Mouse (Mus musculus): ENCODE results near the gene Olfr106-ps. TPM values are rescaled to one million over a fixed set of nuclear protein-coding genes. Genes with fewer than 3 reads are reported as not detected.

Gene Olfr106-ps
- not detected for polyA plus RNA-seq (2014; fragmentation: Illumina TruSeq; extraction: RNeasy Lipid Tissue Mini Kit (QIAGEN cat#74804); ENCODE audit: low read depth, low replicate concordance)

GRCm38 (mm10) chr17:37390093-37390492 is at the start of gene Olfr106-ps:
Gene Olfr106-ps (plus strand): TSS chr17:37390393.

GRCm38 (mm10) chr17:37359282-37359681 is 30.9 kb upstream of the Olfr106-ps start, which contains the start of gene Olfr104-ps:
Gene Olfr104-ps (plus strand): TSS chr17:37359582.

GRCm38 (mm10) chr17:37378733-37379132 is 11.5 kb upstream of the Olfr106-ps start, which contains the start of gene Olfr105-ps:
Gene Olfr105-ps (plus strand): TSS chr17:37379033.

GRCm38 (mm10) chr17:37398926-37399325 is 8.7 kb downstream of the Olfr106-ps start, which contains the start of gene Olfr107:
Gene Olfr107 (plus strand): TSS chr17:37399226.

GRCm38 (mm10) chr17:37445180-37445579 is 55.0 kb downstream of the Olfr106-ps start, which contains the start of gene Olfr108:
Gene Olfr108 (plus strand): TSS chr17:37445480.

Other genes with a start within 250 kb of the Olfr106-ps start
- gene Olfr93, start 228.9 kb upstream of the Olfr106-ps start, polyA plus RNA-seq (2014; fragmentation: Illumina TruSeq; extraction: RNeasy Lipid Tissue Mini Kit (QIAGEN cat#74804); ENCODE audit: low read depth, low replicate concordance), result not detected
- gene Ubd, start 196.5 kb upstream of the Olfr106-ps start, polyA plus RNA-seq (2014; fragmentation: Illumina TruSeq; extraction: RNeasy Lipid Tissue Mini Kit (QIAGEN cat#74804); ENCODE audit: low read depth, low replicate concordance), result not detected
- gene Olfr94, start 189.4 kb upstream of the Olfr106-ps start, polyA plus RNA-seq (2014; fragmentation: Illumina TruSeq; extraction: RNeasy Lipid Tissue Mini Kit (QIAGEN cat#74804); ENCODE audit: low read depth, low replicate concordance), result not detected
- gene Olfr95, start 177.3 kb upstream of the Olfr106-ps start, polyA plus RNA-seq (2014; fragmentation: Illumina TruSeq; extraction: RNeasy Lipid Tissue Mini Kit (QIAGEN cat#74804); ENCODE audit: low read depth, low replicate concordance), result not detected
- gene Olfr96, start 170.2 kb upstream of the Olfr106-ps start, polyA plus RNA-seq (2014; fragmentation: Illumina TruSeq; extraction: RNeasy Lipid Tissue Mini Kit (QIAGEN cat#74804); ENCODE audit: low read depth, low replicate concordance), result not detected
- gene Olfr97, start 153.1 kb upstream of the Olfr106-ps start, polyA plus RNA-seq (2014; fragmentation: Illumina TruSeq; extraction: RNeasy Lipid Tissue Mini Kit (QIAGEN cat#74804); ENCODE audit: low read depth, low replicate concordance), result not detected
- not detected for gene Olfr98, start 126.6 kb upstream of the Olfr106-ps start, polyA plus RNA-seq (2014; fragmentation: Illumina TruSeq; extraction: RNeasy Lipid Tissue Mini Kit (QIAGEN cat#74804); ENCODE audit: low read depth, low replicate concordance)
- gene H2-M3, start 120.2 kb upstream of the Olfr106-ps start, polyA plus RNA-seq (2014; fragmentation: Illumina TruSeq; extraction: RNeasy Lipid Tissue Mini Kit (QIAGEN cat#74804); ENCODE audit: low read depth, low replicate concordance), result 0.58 TPM
- gene Olfr99, start 106.9 kb upstream of the Olfr106-ps start, polyA plus RNA-seq (2014; fragmentation: Illumina TruSeq; extraction: RNeasy Lipid Tissue Mini Kit (QIAGEN cat#74804); ENCODE audit: low read depth, low replicate concordance), result not detected
- gene Olfr101, start 86.1 kb upstream of the Olfr106-ps start, polyA plus RNA-seq (2014; fragmentation: Illumina TruSeq; extraction: RNeasy Lipid Tissue Mini Kit (QIAGEN cat#74804); ENCODE audit: low read depth, low replicate concordance), result not detected
- not detected for gene Olfr102, start 73.3 kb upstream of the Olfr106-ps start, polyA plus RNA-seq (2014; fragmentation: Illumina TruSeq; extraction: RNeasy Lipid Tissue Mini Kit (QIAGEN cat#74804); ENCODE audit: low read depth, low replicate concordance)
- gene Olfr103, start 50.7 kb upstream of the Olfr106-ps start, polyA plus RNA-seq (2014; fragmentation: Illumina TruSeq; extraction: RNeasy Lipid Tissue Mini Kit (QIAGEN cat#74804); ENCODE audit: low read depth, low replicate concordance), result not detected
- gene Olfr104-ps, start 30.8 kb upstream of the Olfr106-ps start, polyA plus RNA-seq (2014; fragmentation: Illumina TruSeq; extraction: RNeasy Lipid Tissue Mini Kit (QIAGEN cat#74804); ENCODE audit: low read depth, low replicate concordance), result not detected
- not detected for gene Olfr105-ps, start 11.4 kb upstream of the Olfr106-ps start, polyA plus RNA-seq (2014; fragmentation: Illumina TruSeq; extraction: RNeasy Lipid Tissue Mini Kit (QIAGEN cat#74804); ENCODE audit: low read depth, low replicate concordance)
- not detected for gene Olfr107, start 8.8 kb downstream of the Olfr106-ps start, polyA plus RNA-seq (2014; fragmentation: Illumina TruSeq; extraction: RNeasy Lipid Tissue Mini Kit (QIAGEN cat#74804); ENCODE audit: low read depth, low replicate concordance)
- gene Olfr108, start 55.1 kb downstream of the Olfr106-ps start, polyA plus RNA-seq (2014; fragmentation: Illumina TruSeq; extraction: RNeasy Lipid Tissue Mini Kit (QIAGEN cat#74804); ENCODE audit: low read depth, low replicate concordance), result not detected
- not detected for gene Olfr109, start 68.5 kb downstream of the Olfr106-ps start, polyA plus RNA-seq (2014; fragmentation: Illumina TruSeq; extraction: RNeasy Lipid Tissue Mini Kit (QIAGEN cat#74804); ENCODE audit: low read depth, low replicate concordance)
- 0.52 TPM for gene H2-M2, start 93.2 kb downstream of the Olfr106-ps start, polyA plus RNA-seq (2014; fragmentation: Illumina TruSeq; extraction: RNeasy Lipid Tissue Mini Kit (QIAGEN cat#74804); ENCODE audit: low read depth, low replicate concordance)
- gene Olfr110, start 102.1 kb downstream of the Olfr106-ps start, polyA plus RNA-seq (2014; fragmentation: Illumina TruSeq; extraction: RNeasy Lipid Tissue Mini Kit (QIAGEN cat#74804); ENCODE audit: low read depth, low replicate concordance), result not detected
- not detected for gene Olfr111, start 117.6 kb downstream of the Olfr106-ps start, polyA plus RNA-seq (2014; fragmentation: Illumina TruSeq; extraction: RNeasy Lipid Tissue Mini Kit (QIAGEN cat#74804); ENCODE audit: low read depth, low replicate concordance)
- not detected for gene Olfr112, start 179.1 kb downstream of the Olfr106-ps start, polyA plus RNA-seq (2014; fragmentation: Illumina TruSeq; extraction: RNeasy Lipid Tissue Mini Kit (QIAGEN cat#74804); ENCODE audit: low read depth, low replicate concordance)
- gene Olfr113, start 187.3 kb downstream of the Olfr106-ps start, polyA plus RNA-seq (2014; fragmentation: Illumina TruSeq; extraction: RNeasy Lipid Tissue Mini Kit (QIAGEN cat#74804); ENCODE audit: low read depth, low replicate concordance), result not detected
- gene Olfr114, start 202.3 kb downstream of the Olfr106-ps start, polyA plus RNA-seq (2014; fragmentation: Illumina TruSeq; extraction: RNeasy Lipid Tissue Mini Kit (QIAGEN cat#74804); ENCODE audit: low read depth, low replicate concordance), result not detected
- not detected for gene Olfr115, start 236.7 kb downstream of the Olfr106-ps start, polyA plus RNA-seq (2014; fragmentation: Illumina TruSeq; extraction: RNeasy Lipid Tissue Mini Kit (QIAGEN cat#74804); ENCODE audit: low read depth, low replicate concordance)
- gene Olfr116, start 236.8 kb downstream of the Olfr106-ps start, polyA plus RNA-seq (2014; fragmentation: Illumina TruSeq; extraction: RNeasy Lipid Tissue Mini Kit (QIAGEN cat#74804); ENCODE audit: low read depth, low replicate concordance), result not detected

All from adrenal gland, adult 10 weeks (tissue).